Mouse (Mus musculus) CH12.LX (cell line): Measurements from ENCODE around the gene Sae1.

Experiments
- CHD2 ChIP-seq: IDR thresholded peaks from 2 replicates; pipeline ENCODE4 v1.6.1; 2011; ENCODE audit warnings: low read length, improper control_type of control experiment
- CTCF ChIP-seq, 2 experiments: IDR thresholded peaks in 1 of 2; conservative IDR thresholded peaks in 1 of 2; 2 replicates each; pipeline ENCODE4 v1.5.1; 2011 to 2012; ENCODE audit warnings: low read depth in 2 of 2, low read length in 2 of 2, improper control_type of control experiment in 1 of 2, inconsistent platforms in 1 of 2, mild to moderate bottlenecking in 1 of 2, moderate library complexity in 1 of 2
- ELF1 ChIP-seq: IDR thresholded peaks from 2 replicates; pipeline ENCODE4 v1.6.1; 2014; ENCODE audit warnings: low read depth, mild to moderate bottlenecking, inconsistent platforms, low read length, improper control_type of control experiment
- EP300 ChIP-seq: IDR thresholded peaks from 2 replicates; pipeline ENCODE4 v1.6.1; 2011; ENCODE audit warnings: low read length, improper control_type of control experiment
- JUND ChIP-seq: conservative IDR thresholded peaks from 2 replicates; pipeline ENCODE4 v1.6.1; 2011; ENCODE audit warnings: low read depth, low read length, improper control_type of control experiment
- MAFK ChIP-seq: IDR thresholded peaks from 2 replicates; pipeline ENCODE4 v1.6.1; 2011; ENCODE audit warnings: low read length, improper control_type of control experiment; ENCODE audit not compliant: insufficient replicate concordance
- MAZ ChIP-seq: IDR thresholded peaks from 2 replicates; pipeline ENCODE4 v1.6.1; 2012; ENCODE audit warnings: low read depth, mild to moderate bottlenecking, inconsistent platforms, low read length, improper control_type of control experiment, moderate library complexity
- MXI1 ChIP-seq: IDR thresholded peaks from 2 replicates; pipeline ENCODE4 v1.6.1; 2011; ENCODE audit warnings: mild to moderate bottlenecking, low read depth, low read length, improper control_type of control experiment
- POLR2A ChIP-seq: IDR thresholded peaks from 2 replicates; pipeline ENCODE4 v1.6.1; 2011; ENCODE audit warnings: low read depth, mild to moderate bottlenecking, improper control_type of control experiment, low read length
- RCOR1 ChIP-seq: conservative IDR thresholded peaks from 2 replicates; pipeline ENCODE4 v1.6.1; 2012; ENCODE audit warnings: low read depth, mild to moderate bottlenecking, inconsistent platforms, low read length, improper control_type of control experiment
- USF2 ChIP-seq: conservative IDR thresholded peaks from 2 replicates; pipeline ENCODE4 v1.6.1; 2011; ENCODE audit warnings: low read depth, low read length, improper control_type of control experiment
- ZNF384 ChIP-seq: IDR thresholded peaks from 2 replicates; pipeline ENCODE4 v1.6.1; 2012; ENCODE audit warnings: low read depth, low read length, improper control_type of control experiment, inconsistent platforms

DNA sequence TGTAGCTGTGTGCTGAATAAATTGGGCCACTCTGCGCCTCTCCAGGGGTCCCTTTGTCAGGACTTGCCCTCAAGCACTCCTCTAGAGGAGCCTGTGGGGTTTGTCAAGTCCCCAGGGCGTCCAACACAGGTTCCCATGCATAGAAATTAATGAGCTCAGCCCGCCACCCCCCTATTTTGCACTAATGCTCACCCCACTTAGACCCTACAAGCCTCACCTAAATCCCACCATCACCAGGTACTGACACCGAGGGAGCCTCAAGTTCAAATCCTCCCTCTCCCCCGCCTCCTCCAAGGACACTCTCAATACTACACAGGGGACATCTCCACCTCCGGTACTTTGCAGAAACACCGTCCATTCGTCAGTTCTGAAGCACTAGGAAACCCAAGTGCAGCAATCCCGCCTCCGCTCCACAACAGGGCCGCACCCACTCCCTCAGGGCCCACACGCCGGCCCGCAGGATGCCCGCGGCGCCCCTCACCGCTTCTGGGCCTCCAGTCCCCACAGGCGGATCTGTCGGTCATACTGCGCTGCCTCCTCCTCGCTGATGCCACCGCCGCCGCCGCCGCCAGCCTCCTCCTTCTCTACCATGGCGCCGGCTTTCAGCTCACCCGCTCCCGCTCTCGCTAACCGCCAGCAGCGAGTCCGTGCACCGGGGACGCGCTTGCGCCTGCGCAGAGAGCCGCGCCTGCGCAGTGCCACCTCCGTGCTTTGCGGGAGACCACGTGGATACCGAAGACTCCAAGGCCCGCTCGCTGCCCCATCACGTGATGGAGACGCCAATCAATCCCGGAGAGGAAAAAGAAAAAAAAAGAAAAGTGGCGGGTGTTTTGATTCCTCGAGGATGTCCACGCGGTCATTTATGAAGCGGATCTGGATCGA lies at the start of gene Sae1:
- TF ChIP-seq POLR2A, result peak; percentile 91
- no peak for TF ChIP-seq EP300
- TF ChIP-seq MAFK, result no peak
- no peak for TF ChIP-seq CTCF (conservative IDR thresholded peaks at IDR 0.05 in 1 of 2, IDR thresholded peaks at IDR 0.05 in 1 of 2; ENCODE audit: low read depth in 2 of 2, low read length in 2 of 2)
- TF ChIP-seq CHD2, result 0 out of 2 replicates have a peak, but pooled peaks have one; percentile 13
- peak; percentile 45 for TF ChIP-seq ELF1
- peak; percentile 96 for TF ChIP-seq ZNF384
- TF ChIP-seq JUND, result no peak
- TF ChIP-seq MAZ, result no peak
- peak; percentile 96 for TF ChIP-seq USF2
- peak; percentile 98 for TF ChIP-seq MXI1
- 0 out of 2 replicates have a peak, but pooled peaks have one; percentile 23 for TF ChIP-seq RCOR1
